Mouse (Mus musculus) spleen, embryonic (tissue): ENCODE measurements at regions not wholly inside any gene's neighbourhood (a gene's known extent, or its start where the extent isn't known, plus 50 kb on each side); places are given as distances from the start of the nearest gene placed in this dataset.

ENCODE experiments used
- CTCF ChIA-PET: fragments of 350-600 bp; sonication (Branson Sonifier 250); formaldehyde crosslinking; loops from one replicate; lab custom pipeline; 2022; lab: Charles Lee

- CTCF ChIA-PET, result no interaction called here
Observed at GRCm38 (mm10) chr16:21362663-21363367, 60.1 kb upstream of the Vps8 start.

GRCm38 (mm10) chr16:21364885-21365284 lies 58.0 kb upstream of the Vps8 start:
- CTCF ChIA-PET, result no interaction called here

- CTCF ChIA-PET, result no interaction called here
Observed at GRCm38 (mm10) chr16:21367449-21367848, 55.5 kb upstream of the Vps8 start.

DNA sequence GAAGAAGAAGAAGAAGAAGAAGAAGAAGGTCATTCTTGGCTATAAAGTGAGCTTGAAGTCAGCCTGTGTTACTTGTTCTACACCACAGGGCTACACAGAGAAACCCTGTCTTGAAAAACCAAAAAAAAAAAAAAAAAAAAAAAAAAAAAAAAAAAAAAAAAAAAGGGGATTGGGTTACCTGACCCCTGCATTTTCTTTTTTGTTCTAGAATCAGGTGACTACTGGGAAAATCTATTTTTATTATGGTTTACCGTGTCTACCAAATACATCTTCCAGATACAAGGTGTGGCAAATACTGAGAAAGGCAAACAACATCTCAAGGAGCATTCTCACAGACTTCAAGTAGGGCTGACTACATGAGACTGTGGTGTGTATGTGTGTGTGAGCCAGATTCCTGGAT lies 54.1 kb upstream of the Vps8 start:
- CTCF ChIA-PET, result no interaction called here

DNA sequence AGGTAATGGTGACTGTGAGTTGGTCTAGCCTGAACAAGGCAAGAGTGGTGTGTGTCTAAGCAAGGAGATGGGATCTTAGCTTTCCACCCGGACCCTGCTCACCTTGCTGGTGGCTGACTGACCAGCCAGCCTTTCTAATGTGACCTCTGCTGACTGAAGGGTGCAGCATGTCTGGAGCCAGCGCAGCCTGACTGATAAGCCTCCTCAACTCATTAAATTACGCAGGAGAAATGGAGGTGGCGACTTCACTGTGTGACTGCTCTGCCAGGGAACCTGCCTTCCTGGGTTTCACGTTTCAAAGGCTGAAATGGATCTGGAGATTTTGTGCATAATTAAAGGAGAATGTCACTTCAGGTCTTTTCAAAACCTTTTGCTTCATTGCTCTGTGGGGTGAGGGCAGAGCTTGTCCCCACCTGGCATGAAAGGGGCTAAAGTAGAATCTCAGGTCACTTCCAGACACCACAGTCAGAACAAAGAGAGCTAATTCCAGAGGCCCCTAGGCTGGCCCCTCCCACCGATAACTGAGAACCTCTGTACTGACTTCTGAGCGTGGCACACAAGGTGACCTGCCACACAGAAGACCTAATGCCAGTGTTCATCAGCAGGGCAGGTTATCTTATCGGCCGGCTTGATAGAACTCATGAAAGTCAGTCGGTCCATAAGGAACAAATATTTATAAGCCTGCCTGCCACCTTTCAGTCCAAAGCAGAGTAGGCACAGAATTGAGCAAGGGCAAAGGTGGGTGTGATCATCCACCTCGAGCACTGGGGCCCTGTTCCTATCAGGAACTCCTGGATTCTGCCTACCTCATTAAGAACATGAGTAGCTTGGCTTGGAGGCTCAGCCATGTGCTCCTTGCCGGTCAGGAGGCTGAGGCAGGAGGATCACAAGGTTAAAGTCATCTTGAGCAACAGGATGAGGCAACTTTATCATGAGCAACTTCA lies 53.1 kb upstream of the Vps8 start:
- CTCF ChIA-PET, result no interaction called here
